Mouse (Mus musculus) limb, embryonic 15.5 days (tissue): Measurements from ENCODE around the gene Gnaz. TPM values are rescaled to one million over a fixed set of nuclear protein-coding genes. Genes with fewer than 3 reads are reported as not detected.

Experiments used
- ATAC-seq: fragments of 200-750 bp; cut with Nextera tagmentation; 2 replicates; pipeline ENCODE4 v1.8.0; 2017; ENCODE audit warnings: low read depth, moderate TSS enrichment; ENCODE audit not compliant: insufficient number of reproducible peaks, low FRiP score, low TSS enrichment
- H3K27ac ChIP-seq: fragments of 300-500 bp; sonication (generic); 2 replicates; pipeline ENCODE4 v1.5.1; 2015; ENCODE audit warnings: moderate library complexity, mild to moderate bottlenecking, inconsistent platforms
- H3K27me3 ChIP-seq: fragments of 300-500 bp; sonication (generic); 2 replicates; pipeline ENCODE4 v1.6.1; 2015; ENCODE audit warnings: inconsistent platforms
- H3K36me3 ChIP-seq: fragments of 300-500 bp; sonication (generic); 2 replicates; pipeline ENCODE4 v1.6.1; 2015; ENCODE audit warnings: inconsistent platforms
- H3K4me1 ChIP-seq: fragments of 300-500 bp; sonication (generic); 2 replicates; pipeline ENCODE4 v1.6.1; 2015; ENCODE audit warnings: inconsistent platforms
- H3K4me2 ChIP-seq: fragments of 300-500 bp; sonication (generic); 2 replicates; pipeline ENCODE4 v1.6.1; 2015; ENCODE audit warnings: mild to moderate bottlenecking, inconsistent platforms
- H3K4me3 ChIP-seq: fragments of 300-500 bp; sonication (generic); 2 replicates; pipeline ENCODE4 v1.5.1; 2015; ENCODE audit warnings: mild to moderate bottlenecking, inconsistent platforms
- H3K9ac ChIP-seq: fragments of 300-500 bp; sonication (generic); 2 replicates; pipeline ENCODE4 v1.6.1; 2015; ENCODE audit warnings: inconsistent platforms
- H3K9me3 ChIP-seq: fragments of 300-500 bp; sonication (generic); 2 replicates; pipeline ENCODE4 v1.6.1; 2016; ENCODE audit warnings: inconsistent platforms
- WGBS: fragments of 180-500 bp; shearing (Covaris S2); methylation state at CpG from one replicate; pipeline ENCODE4 v1.1.7; 2015; 5-methylcytosine and 5-hydroxymethylcytosine counted together
- polyA plus RNA-seq: library from polyadenylated mRNA; unstranded; fragments of >200 nt; fragmentation: Nextera tagmentation; extraction: Ambion mirVana; gene quantifications from 2 replicates; pipeline ENCODE4 v1.2.1, GENCODE M21; 2015

Gene Gnaz
- polyA plus RNA-seq, 1 experiment from 2014 or later, result 3.3 TPM

- Histone ChIP-seq H3K27me3 (no peaks in the 10 kb centered on the region), H3K4me3 (no peak overlapping the region), H3K4me1 (peaks cover 41% of the 10 kb centered on the region), H3K36me3 (no peaks in the 10 kb centered on the region), H3K9me3 (no peaks in the 10 kb centered on the region), H3K9ac (no peak overlapping the region), H3K4me2 (no peak overlapping the region), H3K27ac (no peak overlapping the region)
- ATAC-seq, result no peak
- 40% methylated on average over 9 of the region's 9 CpGs for WGBS
Measured at GRCm38 (mm10) chr10:75058761-75059395, 91.9 kb downstream of the Gnaz start.

GRCm38 (mm10) chr10:75059396-75059795 is 92.4 kb downstream of the Gnaz start:
- Histone ChIP-seq H3K27ac (no peak overlapping the region), H3K4me2 (peak overlapping the region; percentile 87), H3K4me1 (peaks cover 42% of the 10 kb centered on the region), H3K27me3 (no peaks in the 10 kb centered on the region), H3K36me3 (no peaks in the 10 kb centered on the region), H3K9me3 (no peaks in the 10 kb centered on the region), H3K4me3 (no peak overlapping the region), H3K9ac (no peak overlapping the region)
- ATAC-seq, result no peak
- 2% methylated on average over 11 of the region's 11 CpGs for WGBS

- H3K9me3 ChIP-seq, result no peaks in the 10 kb centered on the region
- H3K4me2 ChIP-seq, result peak within 1 kb of the TSS; percentile 87
- H3K36me3 ChIP-seq, result no peaks in the 10 kb centered on the region
- peak; percentile 74 for ATAC-seq
- peak within 1 kb of the TSS; percentile 69 for H3K27ac ChIP-seq
- WGBS, result under 1% methylated on average over 61 of the region's 73 CpGs
- H3K9ac ChIP-seq, result peak within 1 kb of the TSS; percentile 63
- H3K4me1 ChIP-seq, result peaks cover 46% of the 10 kb centered on the region
- H3K27me3 ChIP-seq, result no peaks in the 10 kb centered on the region
- H3K4me3 ChIP-seq, result peak within 1 kb of the TSS; percentile 88
Measured at GRCm38 (mm10) chr10:75060217-75060842, 93.4 kb downstream of the Gnaz start, which contains the start of gene Bcr. Bcr (plus strand) TSS chr10:75060592.

GRCm38 (mm10) chr10:75060843-75061235 is 93.9 kb downstream of the Gnaz start:
- peaks cover 49% of the 10 kb centered on the region for H3K4me1 ChIP-seq
- WGBS, result 0% methylated on average over 37 of the region's 48 CpGs
- peaks cover 3% of the 10 kb centered on the region; the same call in 1 of the 2 replicates for H3K36me3 ChIP-seq
- H3K4me2 ChIP-seq, result peak overlapping the region; percentile 87
- H3K9me3 ChIP-seq, result no peaks in the 10 kb centered on the region
- H3K9ac ChIP-seq, result peak overlapping the region; percentile 63
- ATAC-seq, result no peak
- H3K27me3 ChIP-seq, result no peaks in the 10 kb centered on the region
- peak overlapping the region; percentile 88 for H3K4me3 ChIP-seq
- H3K27ac ChIP-seq, result peak overlapping the region; percentile 69

GRCm38 (mm10) chr10:75061341-75062188 is 94.6 kb downstream of the Gnaz start:
- Histone ChIP-seq H3K27me3 (no peaks in the 10 kb centered on the region), H3K9ac (peak overlapping the region; percentile 63), H3K4me3 (peak overlapping the region; percentile 88), H3K9me3 (no peaks in the 10 kb centered on the region), H3K4me2 (peak overlapping the region; percentile 87), H3K4me1 (peaks cover 49% of the 10 kb centered on the region), H3K36me3 (peaks cover 5% of the 10 kb centered on the region; the same call in 1 of the 2 replicates), H3K27ac (0 out of 2 replicates have a peak overlapping the region, but pooled peaks have one; percentile 69)
- ATAC-seq, result no peak
- 2% methylated on average over 71 of the region's 71 CpGs for WGBS

GRCm38 (mm10) chr10:75062189-75062561 is 95.2 kb downstream of the Gnaz start:
- H3K9me3 ChIP-seq, result no peaks in the 10 kb centered on the region
- ATAC-seq, result no peak
- H3K4me1 ChIP-seq, result peaks cover 49% of the 10 kb centered on the region
- no peaks in the 10 kb centered on the region for H3K27me3 ChIP-seq
- H3K4me2 ChIP-seq, result peak overlapping the region; percentile 87
- peaks cover 5% of the 10 kb centered on the region; the same call in 1 of the 2 replicates for H3K36me3 ChIP-seq
- H3K27ac ChIP-seq, result no peak overlapping the region
- peak overlapping the region; percentile 29 for H3K9ac ChIP-seq
- peak overlapping the region; percentile 88 for H3K4me3 ChIP-seq
- 12% methylated on average over 6 of the region's 6 CpGs for WGBS

- Histone ChIP-seq H3K27ac (no peak overlapping the region), H3K9ac (no peak overlapping the region), H3K4me1 (peaks cover 53% of the 10 kb centered on the region), H3K9me3 (no peaks in the 10 kb centered on the region), H3K36me3 (peaks cover 5% of the 10 kb centered on the region; the same call in 1 of the 2 replicates), H3K27me3 (no peaks in the 10 kb centered on the region), H3K4me3 (peak overlapping the region; percentile 88), H3K4me2 (peak overlapping the region; percentile 87)
- ATAC-seq, result no peak
- WGBS, result 36% methylated on average over 6 of the region's 6 CpGs
Measured at GRCm38 (mm10) chr10:75062621-75063020, 95.6 kb downstream of the Gnaz start.

- H3K36me3 ChIP-seq, result peaks cover 5% of the 10 kb centered on the region; the same call in 1 of the 2 replicates
Measured at GRCm38 (mm10) chr10:75063301-75063965, 96.5 kb downstream of the Gnaz start.

GRCm38 (mm10) chr10:75065691-75066090 is 98.7 kb downstream of the Gnaz start:
- 74% methylated on average over 6 of the region's 6 CpGs for WGBS
- H3K9ac ChIP-seq, result no peak overlapping the region
- no peak overlapping the region for H3K4me3 ChIP-seq
- H3K27me3 ChIP-seq, result no peaks in the 10 kb centered on the region
- H3K4me1 ChIP-seq, result peaks cover 56% of the 10 kb centered on the region
- no peak overlapping the region for H3K4me2 ChIP-seq
- no peak for ATAC-seq
- no peaks in the 10 kb centered on the region for H3K9me3 ChIP-seq
- no peak overlapping the region for H3K27ac ChIP-seq
- H3K36me3 ChIP-seq, result peaks cover 5% of the 10 kb centered on the region; the same call in 1 of the 2 replicates

More at GRCm38 (mm10) chr10:75063301-75063965, 96.5 kb downstream of the Gnaz start:
- ATAC-seq, result no peak
- 58% methylated on average over 12 of the region's 12 CpGs for WGBS
- Histone ChIP-seq H3K4me2 (peak overlapping the region; percentile 87), H3K9me3 (no peaks in the 10 kb centered on the region), H3K27me3 (no peaks in the 10 kb centered on the region), H3K4me3 (peak overlapping the region; percentile 88), H3K27ac (no peak overlapping the region), H3K4me1 (peaks cover 59% of the 10 kb centered on the region), H3K9ac (no peak overlapping the region)
